ENCODE assay signal across 4 mouse cellular contexts in genomic region chr9:65288252-65288651, GRCm38 (mm10). TPM values are rescaled to one million over a fixed set of nuclear protein-coding genes. Genes with fewer than 3 reads are reported as not detected.
"Had no signal": no experiment of that assay in that cellular context is flagged by ENCODE, and none has a peak within 500 bp of the region (broad histone marks: within the 10 kb centered on the region; RNA-seq: fewer than 3 reads in every experiment).

No protein-coding gene starts in this region.

RNA-seq across cellular contexts. Expression of gene Cilp, which starts 23.3 kb away (rescaled TPM):
- total RNA-seq: granulocyte monocyte progenitor cell, adult 5-6 weeks had no signal
- polyA plus RNA-seq: erythroblast, embryonic 14.5 days; forebrain, embryonic 10.5 days; heart, embryonic 10.5 days had no signal
